18 mouse cellular contexts compared by ENCODE assay signal in genomic region chr15:90305051-90305450, GRCm38 (mm10).
DNase-seq lines count a peak whose midpoint lies in the region; ATAC-seq lines count a peak whose summit lies in the region.
"Had no signal": no experiment of that assay in that cellular context is flagged by ENCODE, and none has a peak within 500 bp of the region (broad histone marks: within the 10 kb centered on the region; RNA-seq: fewer than 3 reads in every experiment).

No protein-coding gene starts in this region.

- peak; percentile 9 to 13 for DNase-seq in heart, postnatal 10 days
- no peak for DNase-seq in heart, adult 11 months
- DNase-seq in kidney, postnatal 4 days = peak; percentile 56 to 67
- DNase-seq in kidney, postnatal 25 days = no peak
- DNase-seq in lung, postnatal 14 days = peak; percentile 2
- no peak for DNase-seq in lung, postnatal 4 days
- DNase-seq: cerebellum, adult 8-10 months; cerebellum, postnatal 25 days; gastrocnemius, postnatal 14 days; kidney, adult 18-20 months; layer of hippocampus, postnatal 36 days; spleen, adult 18-20 months; thymus, postnatal 14 days had no signal

- intact Hi-C loops in heart, postnatal 10 days (cut with DNase I) = no loop called here

- no peak for ATAC-seq in activated CD4-positive, CD25-positive, alpha-beta regulatory T cell, adult 4 months
- ATAC-seq: CD4-positive, CD25-positive, alpha-beta regulatory T cell, adult 4 months; forebrain, embryonic 14.5 days; hindbrain, embryonic 16.5 days; midbrain, embryonic 16.5 days had no signal

Comparison
In these comparisons a context has a peak if more than half of its experiments do, and no peak if none do; other contexts are left out.
1. DNase-seq: peak in heart, postnatal 10 days (2 of 2), kidney, postnatal 4 days (2 of 2) and lung, postnatal 14 days (single experiment); none in heart, adult 11 months (single experiment), kidney, postnatal 25 days (0 of 2) and lung, postnatal 4 days (0 of 2).